Mouse (Mus musculus) intestine, postnatal 0 days (tissue): ENCODE measurements around the gene Prkg1. TPM values are rescaled to one million over a fixed set of nuclear protein-coding genes. Genes with fewer than 3 reads are reported as not detected.

ENCODE experiments used
- ATAC-seq: fragments of 200-750 bp; cut with Nextera tagmentation; 2 replicates; pipeline ENCODE4 v1.8.0; 2017; ENCODE audit warnings: mild to moderate bottlenecking, moderate TSS enrichment, moderate library complexity
- H3K27ac ChIP-seq: fragments of 300-500 bp; sonication (generic); 2 replicates; pipeline ENCODE4 v1.5.1; 2014; ENCODE audit warnings: mild to moderate bottlenecking, low read depth, low read length, moderate library complexity
- H3K27me3 ChIP-seq: fragments of 300-500 bp; sonication (generic); replicated peaks from 2 replicates; pipeline ENCODE4 v1.6.1; 2014; ENCODE audit warnings: low read length, mixed read lengths; ENCODE audit not compliant: control insufficient read depth, insufficient read depth
- H3K36me3 ChIP-seq: fragments of 300-500 bp; sonication (generic); 2 replicates; pipeline ENCODE4 v1.6.1; 2014; ENCODE audit warnings: mild to moderate bottlenecking, moderate library complexity; ENCODE audit not compliant: control insufficient read depth, insufficient read depth
- H3K4me1 ChIP-seq: fragments of 300-500 bp; sonication (generic); replicated peaks from 2 replicates; pipeline ENCODE4 v1.6.1; 2014; ENCODE audit warnings: antibody characterized with exemption, low read length, mixed read lengths; ENCODE audit not compliant: control insufficient read depth, insufficient read depth
- H3K4me2 ChIP-seq: fragments of 300-500 bp; sonication (generic); replicated peaks from 2 replicates; pipeline ENCODE4 v1.6.1; 2014; ENCODE audit warnings: low read depth, mild to moderate bottlenecking, moderate library complexity
- H3K4me3 ChIP-seq: fragments of 300-500 bp; sonication (generic); 2 replicates; pipeline ENCODE4 v1.5.1; 2014; ENCODE audit warnings: low read depth, low read length
- H3K9ac ChIP-seq: fragments of 300-500 bp; sonication (generic); 2 replicates; pipeline ENCODE4 v1.6.1; 2014; ENCODE audit warnings: mild to moderate bottlenecking, low read depth, low read length
- H3K9me3 ChIP-seq: fragments of 300-500 bp; sonication (generic); 2 replicates; pipeline ENCODE4 v1.6.1; 2016; ENCODE audit warnings: mixed run types; ENCODE audit not compliant: control insufficient read depth
- CTCF ChIP-seq: sonication (generic); IDR thresholded peaks from 2 replicates; pipeline ENCODE4 v1.5.1; 2016; ENCODE audit warnings: low read depth, mild to moderate bottlenecking, control low read depth, antibody characterized with exemption, moderate library complexity
- WGBS: fragments of 180-500 bp; shearing (Covaris S2); extraction: QIAGEN DNeasy Blood & Tissue Kit; methylation state at CpG from one replicate; pipeline ENCODE4 v1.1.7; 2014; 5-methylcytosine and 5-hydroxymethylcytosine counted together
- polyA plus RNA-seq: library from polyadenylated mRNA; unstranded; fragments of >200 nt; fragmentation: Nextera tagmentation; extraction: Ambion mirVana; gene quantifications from 2 replicates; pipeline ENCODE4 v1.2.1, GENCODE M21; 2015

Gene Prkg1
- polyA plus RNA-seq, 1 experiment from 2014 or later = 4.0 TPM

GRCm38 (mm10) chr19:31078241-31078640 is 686.6 kb downstream of the Prkg1 start:
- WGBS = 77% methylated on average over 3 of the region's 3 CpGs
- no peak overlapping the region for H3K27ac ChIP-seq
- no peaks in the 10 kb centered on the region for H3K9me3 ChIP-seq
- H3K27me3 ChIP-seq = no peaks in the 10 kb centered on the region
- no peaks in the 10 kb centered on the region for H3K4me1 ChIP-seq
- no peak for TF ChIP-seq CTCF
- no peak overlapping the region for H3K4me2 ChIP-seq
- H3K36me3 ChIP-seq = no peaks in the 10 kb centered on the region
- no peak overlapping the region for H3K4me3 ChIP-seq
- ATAC-seq = no peak
- no peak overlapping the region for H3K9ac ChIP-seq

GRCm38 (mm10) chr19:31076106-31076505 is 688.7 kb downstream of the Prkg1 start:
- no peak overlapping the region for H3K4me2 ChIP-seq
- 80% methylated on average over 4 of the region's 4 CpGs for WGBS
- no peak overlapping the region for H3K9ac ChIP-seq
- H3K36me3 ChIP-seq = no peaks in the 10 kb centered on the region
- H3K9me3 ChIP-seq = no peaks in the 10 kb centered on the region
- TF ChIP-seq CTCF = no peak
- H3K27ac ChIP-seq = no peak overlapping the region
- H3K4me3 ChIP-seq = no peak overlapping the region
- no peaks in the 10 kb centered on the region for H3K27me3 ChIP-seq
- no peak for ATAC-seq
- no peaks in the 10 kb centered on the region for H3K4me1 ChIP-seq

- H3K4me2 ChIP-seq = peak overlapping the region; percentile 43
- TF ChIP-seq CTCF = no peak
- no peak overlapping the region for H3K27ac ChIP-seq
- H3K27me3 ChIP-seq = no peaks in the 10 kb centered on the region
- H3K9ac ChIP-seq = no peak overlapping the region
- no peaks in the 10 kb centered on the region for H3K9me3 ChIP-seq
- no peak overlapping the region for H3K4me3 ChIP-seq
- no peaks in the 10 kb centered on the region for H3K4me1 ChIP-seq
- ATAC-seq = no peak
- H3K36me3 ChIP-seq = no peaks in the 10 kb centered on the region
- WGBS = 15% methylated on average over 3 of the region's 3 CpGs
Measured at GRCm38 (mm10) chr19:31074717-31075063, 690.1 kb downstream of the Prkg1 start.

GRCm38 (mm10) chr19:31073959-31074716 is 690.7 kb downstream of the Prkg1 start:
- no peak for TF ChIP-seq CTCF
- Histone ChIP-seq H3K4me3 (no peak overlapping the region), H3K27me3 (no peaks in the 10 kb centered on the region), H3K4me2 (peak overlapping the region; percentile 43), H3K27ac (no peak overlapping the region), H3K9me3 (no peaks in the 10 kb centered on the region), H3K36me3 (no peaks in the 10 kb centered on the region), H3K9ac (no peak overlapping the region), H3K4me1 (no peaks in the 10 kb centered on the region)
- no peak for ATAC-seq
- 50% methylated on average over 24 of the region's 24 CpGs for whole genome bisulfite sequencing

GRCm38 (mm10) chr19:31065206-31065781 is 699.5 kb downstream of the Prkg1 start:
- Histone ChIP-seq H3K36me3 (no peaks in the 10 kb centered on the region), H3K9me3 (no peaks in the 10 kb centered on the region), H3K27me3 (no peaks in the 10 kb centered on the region), H3K4me2 (no peak overlapping the region), H3K4me1 (no peaks in the 10 kb centered on the region), H3K27ac (no peak overlapping the region), H3K4me3 (no peak overlapping the region), H3K9ac (no peak overlapping the region)
- WGBS = 65% methylated on average over 11 of the region's 11 CpGs
- no peak for ATAC-seq
- no peak for TF ChIP-seq CTCF

- TF ChIP-seq CTCF = no peak
- H3K27ac ChIP-seq = no peak overlapping the region
- H3K36me3 ChIP-seq = no peaks in the 10 kb centered on the region
- H3K27me3 ChIP-seq = no peaks in the 10 kb centered on the region
- H3K9ac ChIP-seq = no peak overlapping the region
- no peak overlapping the region for H3K4me3 ChIP-seq
- no peaks in the 10 kb centered on the region for H3K4me1 ChIP-seq
- ATAC-seq = no peak
- H3K9me3 ChIP-seq = no peaks in the 10 kb centered on the region
- no peak overlapping the region for H3K4me2 ChIP-seq
- WGBS = 73% methylated on average over 1 of the region's 1 CpGs
Measured at GRCm38 (mm10) chr19:31064740-31065139, 700.1 kb downstream of the Prkg1 start.
